Mouse (Mus musculus) limb, embryonic 12.5 days (tissue): ENCODE measurements around the gene Oaf. TPM values are rescaled to one million over a fixed set of nuclear protein-coding genes. Genes with fewer than 3 reads are reported as not detected.

Experiments
- ATAC-seq: fragments of 200-750 bp; cut with Nextera tagmentation; 2 replicates; pipeline ENCODE4 v1.8.0; 2017; ENCODE audit warnings: low read depth, moderate TSS enrichment; ENCODE audit not compliant: insufficient number of reproducible peaks, insufficient read depth, low FRiP score, low TSS enrichment
- H3K27ac ChIP-seq: fragments of 300-500 bp; sonication (generic); 2 replicates; pipeline ENCODE4 v1.5.1; 2016; ENCODE audit warnings: mild to moderate bottlenecking, moderate library complexity
- H3K27me3 ChIP-seq: fragments of 300-500 bp; sonication (generic); 2 replicates; pipeline ENCODE4 v1.6.1; 2016; ENCODE audit warnings: mild to moderate bottlenecking, moderate library complexity
- H3K36me3 ChIP-seq: fragments of 300-500 bp; sonication (generic); 2 replicates; pipeline ENCODE4 v1.6.1; 2016; ENCODE audit warnings: mild to moderate bottlenecking, moderate library complexity
- H3K4me1 ChIP-seq: fragments of 300-500 bp; sonication (generic); replicated peaks from 2 replicates; pipeline ENCODE4 v1.6.1; 2016
- H3K4me2 ChIP-seq: fragments of 300-500 bp; sonication (generic); 2 replicates; pipeline ENCODE4 v1.6.1; 2016; ENCODE audit warnings: mild to moderate bottlenecking, moderate library complexity
- H3K4me3 ChIP-seq: fragments of 300-500 bp; sonication (generic); replicated peaks from 2 replicates; pipeline ENCODE4 v1.5.1; 2016; ENCODE audit warnings: mild to moderate bottlenecking
- H3K9ac ChIP-seq: fragments of 300-500 bp; sonication (generic); replicated peaks from 2 replicates; pipeline ENCODE4 v1.6.1; 2016; ENCODE audit warnings: mild to moderate bottlenecking, moderate library complexity
- H3K9me3 ChIP-seq: fragments of 300-500 bp; sonication (generic); 2 replicates; pipeline ENCODE4 v1.6.1; 2016; ENCODE audit warnings: mild to moderate bottlenecking, moderate library complexity
- WGBS: fragments of 180-500 bp; shearing (Covaris S2); methylation state at CpG from one replicate; pipeline ENCODE4 v1.1.7; 2016; 5-methylcytosine and 5-hydroxymethylcytosine counted together
- polyA plus RNA-seq: library from polyadenylated mRNA; unstranded; fragments of >200 nt; fragmentation: Nextera tagmentation; extraction: Ambion mirVana; gene quantifications from 2 replicates; pipeline ENCODE4 v1.2.1, GENCODE M21; 2016

Oaf gene
- polyA plus RNA-seq, 1 experiment from 2014 or later: 100 TPM

DNA sequence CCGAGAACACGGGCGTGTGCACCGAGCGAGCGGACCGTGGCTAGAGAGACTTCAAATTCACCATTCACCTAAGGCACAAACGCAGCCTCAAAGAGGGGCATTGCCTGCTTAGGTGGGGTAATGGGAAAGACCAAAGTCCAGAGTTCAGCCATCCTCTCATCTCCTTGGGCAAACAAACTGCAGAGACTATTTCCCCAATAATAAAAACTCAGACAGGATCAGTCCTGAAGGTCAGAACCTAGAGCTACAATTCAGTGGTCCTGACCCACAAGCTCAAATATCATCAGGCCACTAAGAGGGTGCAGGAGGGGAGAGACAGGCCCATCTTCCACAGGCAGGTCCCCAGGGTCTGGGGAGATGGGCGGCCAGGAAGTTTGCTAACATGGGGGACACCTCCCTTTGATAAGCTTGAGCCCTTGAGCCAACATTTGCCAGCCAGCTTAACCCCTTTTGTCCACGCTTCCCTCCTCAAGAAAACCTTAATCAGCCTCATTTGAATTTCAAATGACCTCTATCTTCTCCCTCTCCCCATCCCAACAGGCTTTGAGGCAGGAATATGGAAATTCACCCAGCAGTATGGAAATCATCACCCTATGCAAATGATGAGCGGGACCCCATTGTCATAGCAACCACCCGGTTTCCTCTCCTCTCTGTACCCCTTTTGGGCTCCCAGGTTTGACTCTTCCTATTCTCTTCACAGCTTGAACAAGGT is 51.2 kb downstream of the Oaf start:
- 68% methylated on average over 12 of the region's 12 CpGs for WGBS
- H3K4me1 ChIP-seq: no peaks in the 10 kb centered on the region
- no peaks in the 10 kb centered on the region for H3K9me3 ChIP-seq
- H3K27ac ChIP-seq: no peak overlapping the region
- no peak overlapping the region for H3K4me3 ChIP-seq
- H3K4me2 ChIP-seq: no peak overlapping the region
- peaks cover 7% of the 10 kb centered on the region for H3K27me3 ChIP-seq
- ATAC-seq: no peak
- H3K9ac ChIP-seq: no peak overlapping the region
- H3K36me3 ChIP-seq: no peaks in the 10 kb centered on the region

DNA sequence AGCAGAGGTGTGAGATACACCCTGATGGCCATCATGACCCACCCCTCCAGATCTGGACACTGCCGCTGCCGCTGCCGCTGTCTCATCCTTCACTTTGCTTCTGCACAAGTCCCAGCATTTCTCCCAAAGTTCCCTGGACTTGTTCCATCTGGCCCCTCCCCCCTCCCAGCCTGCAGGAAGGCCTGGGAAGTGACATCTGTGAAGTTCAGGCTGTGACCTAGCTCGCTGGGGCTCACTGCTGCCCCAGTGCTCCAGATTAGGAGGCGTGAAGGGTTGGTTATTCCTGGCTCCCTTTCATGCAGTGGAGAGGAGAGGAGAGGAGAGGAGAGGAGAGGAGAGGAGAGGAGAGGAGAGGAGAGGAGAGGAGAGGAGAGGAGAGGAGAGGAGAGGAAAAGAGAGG is 60.1 kb downstream of the Oaf start:
- 51% methylated on average over 5 of the region's 5 CpGs for WGBS
- H3K4me2 ChIP-seq: no peak overlapping the region

DNA sequence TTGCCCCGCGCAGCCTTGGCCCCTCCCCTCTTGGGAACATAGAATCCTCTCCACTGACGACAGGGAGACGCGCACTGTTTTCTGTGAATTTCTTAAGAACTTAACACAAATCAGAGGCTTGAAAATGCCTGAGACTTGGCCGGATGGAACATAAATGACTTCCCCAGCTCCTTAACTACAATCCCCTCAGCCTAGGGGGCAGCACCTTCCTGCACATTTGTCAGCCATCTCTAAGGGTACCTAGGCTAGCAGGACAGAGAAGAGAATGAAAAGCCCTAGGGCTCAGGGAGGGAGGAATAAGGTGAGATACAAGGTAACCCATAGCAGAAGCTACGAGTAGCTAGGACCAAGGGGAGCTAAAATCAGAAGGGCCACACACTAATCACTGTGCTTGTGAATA is 61.5 kb downstream of the Oaf start:
- no peaks in the 10 kb centered on the region for H3K36me3 ChIP-seq
- H3K4me1 ChIP-seq: peaks cover 6% of the 10 kb centered on the region
- no peak overlapping the region for H3K4me3 ChIP-seq
- H3K9ac ChIP-seq: no peak overlapping the region
- H3K27me3 ChIP-seq: no peaks in the 10 kb centered on the region
- no peak overlapping the region for H3K4me2 ChIP-seq
- no peak for ATAC-seq
- 58% methylated on average over 7 of the region's 7 CpGs for WGBS
- no peak overlapping the region for H3K27ac ChIP-seq
- no peaks in the 10 kb centered on the region for H3K9me3 ChIP-seq

More for the DNA sequence above, 60.1 kb downstream of the Oaf start:
- Histone ChIP-seq H3K27me3 (no peaks in the 10 kb centered on the region), H3K27ac (no peak overlapping the region), H3K36me3 (no peaks in the 10 kb centered on the region), H3K4me3 (no peak overlapping the region), H3K9ac (no peak overlapping the region), H3K9me3 (no peaks in the 10 kb centered on the region), H3K4me1 (peaks cover 6% of the 10 kb centered on the region)
- ATAC-seq: no peak

Other genes starting within 250 kb of the Oaf start
- 14.8 and 16.9 TPM in 2 replicates for gene Arhgef12, start 132.7 kb downstream of the Oaf start, polyA plus RNA-seq
- gene Tmem136, start 123.3 kb downstream of the Oaf start, polyA plus RNA-seq: 8.9 and 11.8 TPM in 2 replicates
- gene Pou2f3, start 29.5 kb downstream of the Oaf start, polyA plus RNA-seq: not detected in 2 replicates
- 10.9 and 11.1 TPM in 2 replicates for gene Trim29, start 70.9 kb upstream of the Oaf start, polyA plus RNA-seq